Comparison of ENCODE assay signal across 22 mouse cellular contexts in the genomic region with DNA sequence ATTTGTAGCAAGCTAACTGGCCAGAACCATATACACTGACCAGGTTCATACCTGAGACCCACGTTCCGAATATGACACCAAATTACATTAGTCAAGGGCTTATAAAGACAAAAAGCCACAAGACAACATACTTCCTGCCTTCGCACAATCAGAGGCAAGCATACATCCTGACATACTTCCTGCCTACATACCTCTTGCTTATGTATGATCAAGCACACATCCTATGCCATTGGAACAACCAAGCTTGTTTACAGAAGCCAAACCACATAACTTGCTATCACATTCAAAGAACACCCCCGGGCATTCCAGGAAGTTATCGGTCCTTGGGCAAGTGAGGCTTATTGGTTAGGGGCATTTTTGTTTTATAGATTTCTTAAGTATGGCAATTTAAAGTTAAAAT.
DNase-seq lines count a peak whose midpoint lies in the region; ATAC-seq lines count a peak whose summit lies in the region.
"Had no signal": no experiment of that assay in that cellular context is flagged by ENCODE, and none has a peak within 500 bp of the region (broad histone marks: within the 10 kb centered on the region; RNA-seq: fewer than 3 reads in every experiment).

No protein-coding gene starts in this region.

- no peak overlapping the region for H3K4me2 ChIP-seq in liver, embryonic 13.5 days
- H3K4me2 ChIP-seq: embryonic facial prominence, embryonic 12.5 days; heart, embryonic 12.5 days; hindbrain, embryonic 13.5 days; midbrain, embryonic 11.5 days had no signal

- no peak overlapping the region for H3K27ac ChIP-seq in liver, embryonic 13.5 days
- H3K27ac ChIP-seq: embryonic facial prominence, embryonic 12.5 days; hindbrain, embryonic 13.5 days; macrophage; stomach, postnatal 0 days had no signal

- WGBS in liver, embryonic 13.5 days (ENCODE audit: insufficient replicate concordance), result 27% methylated on average over 5 of the region's 5 CpGs

- no peak overlapping the region for H3K9ac ChIP-seq in liver, embryonic 13.5 days
- H3K9ac ChIP-seq: embryonic facial prominence, embryonic 12.5 days; heart, embryonic 12.5 days; hindbrain, embryonic 13.5 days had no signal

- H3K4me1 ChIP-seq in liver, embryonic 13.5 days (replicated peaks), result peaks cover 29% of the 10 kb centered on the region
- H3K4me1 ChIP-seq: embryonic facial prominence, embryonic 12.5 days; heart, embryonic 12.5 days; hindbrain, embryonic 13.5 days had no signal

- no peak overlapping the region for H3K4me3 ChIP-seq in liver, embryonic 13.5 days (replicated peaks)
- H3K4me3 ChIP-seq: embryonic facial prominence, embryonic 12.5 days; heart, embryonic 12.5 days; hindbrain, embryonic 13.5 days had no signal

- no peaks in the 10 kb centered on the region for H3K27me3 ChIP-seq in liver, embryonic 13.5 days
- H3K27me3 ChIP-seq: embryonic facial prominence, embryonic 12.5 days; heart, embryonic 12.5 days had no signal

- H3K9me3 ChIP-seq in liver, embryonic 13.5 days (replicated peaks), result no peaks in the 10 kb centered on the region
- H3K9me3 ChIP-seq: embryonic facial prominence, embryonic 12.5 days; heart, embryonic 12.5 days; hindbrain, embryonic 13.5 days had no signal

- H3K36me3 ChIP-seq in liver, embryonic 13.5 days, result no peaks in the 10 kb centered on the region
- H3K36me3 ChIP-seq: embryonic facial prominence, embryonic 12.5 days; heart, embryonic 12.5 days; hindbrain, embryonic 13.5 days had no signal

- peak; percentile 81 for ATAC-seq in activated CD4-positive, CD25-positive, alpha-beta regulatory T cell, adult 4 months
- peak; percentile 47; the same call in 1 of the 2 replicates for ATAC-seq in liver, embryonic 13.5 days (ENCODE audit: low read depth)
- ATAC-seq: intestine, postnatal 0 days had no signal

- intact Hi-C loops in heart, postnatal 14 days (cut with DNase I), result no loop called here

- peak; percentile 94 for DNase-seq in 416B (ENCODE audit: low read depth)
- peak; percentile 24 for DNase-seq in CD4-positive helper T cell, adult 2 months (ENCODE audit: low read depth, low spot score)
- no peak for DNase-seq in liver, embryonic 13.5 days
- no peak for DNase-seq in gastrocnemius, postnatal 4 days (ENCODE audit: low spot score in 2 of 2)
- DNase-seq in neural tube, embryonic 10.5 days (ENCODE audit: extremely low spot score, low spot score), result no peak
- DNase-seq in heart, postnatal 14 days, result no peak
- DNase-seq: adrenal gland, postnatal 10 days; cerebellum, adult 18-20 months; cerebellum, postnatal 14 days; heart, adult 11 months; heart, postnatal 10 days; kidney, postnatal 36 days; lung, adult 2 months; thymus, adult 2 months had no signal

Comparison
In these comparisons a context has a peak if more than half of its experiments do, and no peak if none do; other contexts are left out.
1. DNase-seq: peak in 416B (single experiment) and CD4-positive helper T cell, adult 2 months (single experiment); none in liver, embryonic 13.5 days (single experiment), gastrocnemius, postnatal 4 days (0 of 2), neural tube, embryonic 10.5 days (single experiment) and heart, postnatal 14 days (0 of 2).